Mouse (Mus musculus): ENCODE measurements at regions not wholly inside any gene's neighbourhood (a gene's known extent, or its start where the extent isn't known, plus 50 kb on each side); places are given as distances from the start of the nearest gene placed in this dataset.

GRCm38 (mm10) chr7:70813101-70813500 lies 446.6 kb upstream of the Nr2f2 start:
- no peaks in the 10 kb centered on the region for H3K36me3 ChIP-seq (replicated peaks; ENCODE audit: low read length)

GRCm38 (mm10) chr7:70810411-70811090 lies 444.0 kb upstream of the Nr2f2 start:
- Histone ChIP-seq H3K27me3 (replicated peaks) (no peaks in the 10 kb centered on the region), H3K4me1 (no peaks in the 10 kb centered on the region), H3K9me3 (peaks cover 25% of the 10 kb centered on the region), H3K4me3 (replicated peaks) (no peak overlapping the region), H3K36me3 (replicated peaks; ENCODE audit: low read length) (no peaks in the 10 kb centered on the region)
- TF ChIP-seq GATA1 (IDR thresholded peaks at IDR 0.05; ENCODE audit: borderline replicate concordance, low read length) (no peak), FLI1 (IDR thresholded peaks at IDR 0.05; ENCODE audit: low read length) (no peak)

More at GRCm38 (mm10) chr7:70813101-70813500, 446.6 kb upstream of the Nr2f2 start:
- Histone ChIP-seq H3K4me3 (replicated peaks) (no peak overlapping the region), H3K9me3 (peaks cover 22% of the 10 kb centered on the region), H3K27me3 (replicated peaks) (no peaks in the 10 kb centered on the region), H3K4me1 (no peaks in the 10 kb centered on the region)
- TF ChIP-seq GATA1 (IDR thresholded peaks at IDR 0.05; ENCODE audit: borderline replicate concordance, low read length) (no peak), FLI1 (IDR thresholded peaks at IDR 0.05; ENCODE audit: low read length) (no peak)

GRCm38 (mm10) chr7:70804281-70804680 lies 437.7 kb upstream of the Nr2f2 start:
- H3K36me3 ChIP-seq (replicated peaks; ENCODE audit: low read length) = no peaks in the 10 kb centered on the region
- H3K4me3 ChIP-seq (replicated peaks) = no peak overlapping the region
- H3K4me1 ChIP-seq = no peaks in the 10 kb centered on the region
- no peaks in the 10 kb centered on the region for H3K27me3 ChIP-seq (replicated peaks)
- peaks cover 11% of the 10 kb centered on the region for H3K9me3 ChIP-seq
- no peak for TF ChIP-seq FLI1 (IDR thresholded peaks at IDR 0.05; ENCODE audit: low read length)
- no peak for TF ChIP-seq GATA1 (IDR thresholded peaks at IDR 0.05; ENCODE audit: borderline replicate concordance, low read length)

GRCm38 (mm10) chr7:70799976-70800375 lies 433.4 kb upstream of the Nr2f2 start:
- Histone ChIP-seq H3K9me3 (no peaks in the 10 kb centered on the region), H3K27me3 (replicated peaks) (no peaks in the 10 kb centered on the region), H3K36me3 (replicated peaks; ENCODE audit: low read length) (no peaks in the 10 kb centered on the region), H3K4me3 (replicated peaks) (no peak overlapping the region), H3K4me1 (no peaks in the 10 kb centered on the region)
- TF ChIP-seq FLI1 (IDR thresholded peaks at IDR 0.05; ENCODE audit: low read length) (no peak), GATA1 (IDR thresholded peaks at IDR 0.05; ENCODE audit: borderline replicate concordance, low read length) (no peak)

- Histone ChIP-seq H3K4me3 (replicated peaks) (no peak overlapping the region), H3K4me1 (no peaks in the 10 kb centered on the region), H3K36me3 (replicated peaks; ENCODE audit: low read length) (no peaks in the 10 kb centered on the region), H3K9me3 (no peaks in the 10 kb centered on the region), H3K27me3 (replicated peaks) (no peaks in the 10 kb centered on the region)
- no peak for TF ChIP-seq FLI1 (IDR thresholded peaks at IDR 0.05; ENCODE audit: low read length)
- TF ChIP-seq GATA1 (IDR thresholded peaks at IDR 0.05; ENCODE audit: borderline replicate concordance, low read length) = no peak
These were observed 432.7 kb upstream of the Nr2f2 start for GRCm38 (mm10) chr7:70799031-70799766.

- no peak for TF ChIP-seq GATA1 (IDR thresholded peaks at IDR 0.05; ENCODE audit: borderline replicate concordance, low read length)
- TF ChIP-seq FLI1 (IDR thresholded peaks at IDR 0.05; ENCODE audit: low read length) = no peak
- H3K4me1 ChIP-seq = no peaks in the 10 kb centered on the region
- no peaks in the 10 kb centered on the region for H3K27me3 ChIP-seq (replicated peaks)
- H3K9me3 ChIP-seq = peaks cover 8% of the 10 kb centered on the region; the same call in 1 of the 2 replicates
- no peak overlapping the region for H3K4me3 ChIP-seq (replicated peaks)
- H3K36me3 ChIP-seq (replicated peaks; ENCODE audit: low read length) = no peaks in the 10 kb centered on the region
These were observed 429.7 kb upstream of the Nr2f2 start for GRCm38 (mm10) chr7:70796038-70796760.

- H3K36me3 ChIP-seq (replicated peaks; ENCODE audit: low read length) = no peaks in the 10 kb centered on the region
- no peak overlapping the region for H3K4me3 ChIP-seq (replicated peaks)
- peaks cover 3% of the 10 kb centered on the region for H3K27me3 ChIP-seq (replicated peaks)
- no peaks in the 10 kb centered on the region for H3K4me1 ChIP-seq
- TF ChIP-seq GATA1 (IDR thresholded peaks at IDR 0.05; ENCODE audit: borderline replicate concordance, low read length) (no peak), FLI1 (IDR thresholded peaks at IDR 0.05; ENCODE audit: low read length) (no peak)
- peaks cover 8% of the 10 kb centered on the region; the same call in 1 of the 2 replicates for H3K9me3 ChIP-seq
These were observed 422.6 kb upstream of the Nr2f2 start for GRCm38 (mm10) chr7:70788902-70789796.

- Histone ChIP-seq H3K4me3 (replicated peaks) (no peak overlapping the region), H3K36me3 (replicated peaks; ENCODE audit: low read length) (no peaks in the 10 kb centered on the region), H3K27me3 (replicated peaks) (peaks cover 3% of the 10 kb centered on the region), H3K9me3 (0 out of 2 replicates have a peak, but pooled peaks cover 1% of the 10 kb centered on the region), H3K4me1 (no peaks in the 10 kb centered on the region)
- TF ChIP-seq FLI1 (IDR thresholded peaks at IDR 0.05; ENCODE audit: low read length) = no peak
These were observed 421.4 kb upstream of the Nr2f2 start for GRCm38 (mm10) chr7:70787966-70788365.

DNA sequence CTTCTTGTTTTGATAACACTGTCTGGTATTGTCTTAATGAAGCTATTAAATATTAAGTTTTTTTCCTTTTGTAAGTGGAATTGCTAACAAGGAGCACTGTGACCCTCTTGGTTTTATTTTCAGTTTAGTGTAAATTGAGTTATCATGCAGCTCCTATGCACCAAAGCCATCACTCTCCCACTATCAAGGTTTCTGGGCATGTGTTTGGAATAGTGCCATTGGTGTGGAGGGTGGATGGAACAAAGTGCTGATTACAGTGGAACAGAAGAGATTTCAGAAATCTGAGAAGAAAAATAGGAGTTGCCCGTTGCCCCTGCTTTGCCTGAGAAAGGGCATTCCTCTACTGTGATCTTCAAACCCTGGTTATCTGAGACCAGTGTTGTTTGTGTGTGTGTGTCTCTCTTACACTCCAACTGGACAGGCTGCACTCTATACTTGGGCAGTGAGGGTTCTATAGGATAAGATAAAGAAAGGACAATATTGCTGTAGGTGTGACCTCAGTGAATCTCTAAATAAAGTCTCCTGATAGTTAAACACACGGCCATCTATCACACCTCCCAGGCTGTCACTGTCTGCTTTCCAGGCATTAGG lies 414.3 kb upstream of the Nr2f2 start:
- Histone ChIP-seq H3K4me1 (no peaks in the 10 kb centered on the region), H3K27me3 (replicated peaks) (no peaks in the 10 kb centered on the region), H3K4me3 (replicated peaks) (no peak overlapping the region), H3K9me3 (no peaks in the 10 kb centered on the region), H3K36me3 (replicated peaks; ENCODE audit: low read length) (no peaks in the 10 kb centered on the region)
- TF ChIP-seq FLI1 (IDR thresholded peaks at IDR 0.05; ENCODE audit: low read length) = no peak
- TF ChIP-seq GATA1 (IDR thresholded peaks at IDR 0.05; ENCODE audit: borderline replicate concordance, low read length) = no peak

All from megakaryocyte, embryonic 14.5 days (primary cell).